Mouse (Mus musculus): ENCODE measurements around the gene Dcp1b. TPM values are rescaled to one million over a fixed set of nuclear protein-coding genes. Genes with fewer than 3 reads are reported as not detected.
"Not testable (repeated sequence)": the region's sequence is repeated elsewhere in the genome, so short reads cannot be mapped to it uniquely, and the experiment has no call there.

Dcp1b gene
- polyA plus RNA-seq, 1 experiment from 2014 or later = 6.4 TPM

DNA sequence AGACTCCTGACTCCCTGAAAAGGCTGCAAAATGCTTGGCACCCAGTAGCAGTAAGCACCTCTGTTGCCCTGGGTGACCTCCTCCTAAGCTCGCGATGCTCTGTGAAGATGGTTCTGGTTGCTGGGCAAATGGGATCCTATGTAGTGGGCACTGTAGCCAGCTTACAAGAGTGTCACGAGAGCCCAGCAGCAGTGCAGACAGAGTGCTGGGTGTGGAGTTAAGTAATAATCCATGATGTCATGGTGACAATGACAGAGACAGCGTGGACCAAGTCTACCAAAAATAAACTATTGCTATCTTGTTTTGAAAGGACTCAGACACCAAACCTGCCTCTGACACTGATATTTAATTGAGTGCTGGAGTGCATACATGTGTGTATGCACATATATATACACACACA, 26.5 kb downstream of the Dcp1b start:
- H3K4me2 ChIP-seq (ENCODE audit: low read depth, low read length) = no peak overlapping the region
- no peaks in the 10 kb centered on the region for H3K27me3 ChIP-seq (replicated peaks; ENCODE audit: control insufficient read depth, insufficient read depth, low read length)
- WGBS = 93% methylated on average over 4 of the region's 4 CpGs
- H3K9me3 ChIP-seq (ENCODE audit: control insufficient read depth, low read length) = no peaks in the 10 kb centered on the region
- H3K27ac ChIP-seq (ENCODE audit: low read length) = no peak overlapping the region
- no peaks in the 10 kb centered on the region; the same call in 1 of the 2 replicates for H3K36me3 ChIP-seq (ENCODE audit: control insufficient read depth, insufficient read depth, low read length)
- H3K9ac ChIP-seq (ENCODE audit: low read depth, low read length) = no peak overlapping the region
- no peak overlapping the region for H3K4me3 ChIP-seq (ENCODE audit: low read length)
- H3K4me1 ChIP-seq (ENCODE audit: control insufficient read depth, insufficient read depth, low read length) = 0 out of 2 replicates have a peak, but pooled peaks cover 7% of the 10 kb centered on the region
- no peak for ATAC-seq

DNA sequence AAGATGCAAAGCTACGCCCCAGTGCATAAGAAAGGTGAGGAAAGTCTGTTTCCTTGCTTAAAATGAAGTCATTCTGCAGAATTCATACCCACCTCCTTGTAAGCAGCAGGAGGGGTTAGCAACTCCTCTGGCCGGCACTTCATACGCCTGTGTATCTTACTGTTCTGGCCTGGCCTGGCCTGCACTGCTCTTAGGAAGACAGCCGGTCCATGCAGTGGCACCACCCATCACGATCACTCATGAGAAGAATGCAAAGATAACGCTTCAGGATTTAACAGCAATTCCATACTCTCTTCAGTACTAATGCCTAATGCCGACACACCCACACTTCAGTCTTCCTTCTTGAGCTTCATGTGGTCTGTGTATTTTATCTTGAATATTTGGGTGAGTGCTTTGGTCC, 29.2 kb downstream of the Dcp1b start:
- Histone ChIP-seq H3K9me3 (ENCODE audit: control insufficient read depth, low read length) (no peaks in the 10 kb centered on the region), H3K4me1 (ENCODE audit: control insufficient read depth, insufficient read depth, low read length) (0 out of 2 replicates have a peak, but pooled peaks cover 7% of the 10 kb centered on the region), H3K4me2 (ENCODE audit: low read depth, low read length) (no peak overlapping the region), H3K36me3 (ENCODE audit: control insufficient read depth, insufficient read depth, low read length) (no peaks in the 10 kb centered on the region; the same call in 1 of the 2 replicates), H3K9ac (ENCODE audit: low read depth, low read length) (no peak overlapping the region), H3K27me3 (replicated peaks; ENCODE audit: control insufficient read depth, insufficient read depth, low read length) (no peaks in the 10 kb centered on the region), H3K4me3 (ENCODE audit: low read length) (no peak overlapping the region), H3K27ac (ENCODE audit: low read length) (no peak overlapping the region)
- WGBS = 88% methylated on average over 7 of the region's 7 CpGs
- no peak for ATAC-seq

DNA sequence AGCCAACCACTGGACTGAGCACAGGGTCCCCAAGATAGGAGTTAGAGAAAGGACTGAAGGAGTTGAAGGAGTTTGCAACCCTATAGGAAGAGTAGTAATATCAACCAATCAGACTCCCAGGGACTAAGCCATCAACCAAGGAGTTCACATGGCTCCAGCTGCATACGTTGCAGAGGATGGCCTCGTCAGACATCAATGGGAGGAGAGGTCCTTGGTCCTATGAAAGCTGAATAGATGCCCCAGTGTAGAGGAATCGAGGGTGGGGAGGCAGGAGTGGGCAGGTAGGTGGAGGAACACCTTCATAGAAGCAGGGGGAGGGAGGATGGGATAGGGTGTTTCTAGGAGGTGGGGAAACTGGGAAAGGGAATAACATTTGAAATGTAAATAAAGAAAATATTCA, 29.9 kb downstream of the Dcp1b start:
- H3K4me2 ChIP-seq (ENCODE audit: low read depth, low read length) = no peak overlapping the region
- no peak overlapping the region for H3K9ac ChIP-seq (ENCODE audit: low read depth, low read length)
- WGBS = 71% methylated on average over 3 of the region's 3 CpGs
- no peak for ATAC-seq
- no peak overlapping the region for H3K27ac ChIP-seq (ENCODE audit: low read length)
- no peaks in the 10 kb centered on the region for H3K27me3 ChIP-seq (replicated peaks; ENCODE audit: control insufficient read depth, insufficient read depth, low read length)
- H3K9me3 ChIP-seq (ENCODE audit: control insufficient read depth, low read length) = no peaks in the 10 kb centered on the region
- no peak overlapping the region for H3K4me3 ChIP-seq (ENCODE audit: low read length)
- H3K36me3 ChIP-seq (ENCODE audit: control insufficient read depth, insufficient read depth, low read length) = no peaks in the 10 kb centered on the region; the same call in 1 of the 2 replicates
- 0 out of 2 replicates have a peak, but pooled peaks cover 7% of the 10 kb centered on the region for H3K4me1 ChIP-seq (ENCODE audit: control insufficient read depth, insufficient read depth, low read length)

DNA sequence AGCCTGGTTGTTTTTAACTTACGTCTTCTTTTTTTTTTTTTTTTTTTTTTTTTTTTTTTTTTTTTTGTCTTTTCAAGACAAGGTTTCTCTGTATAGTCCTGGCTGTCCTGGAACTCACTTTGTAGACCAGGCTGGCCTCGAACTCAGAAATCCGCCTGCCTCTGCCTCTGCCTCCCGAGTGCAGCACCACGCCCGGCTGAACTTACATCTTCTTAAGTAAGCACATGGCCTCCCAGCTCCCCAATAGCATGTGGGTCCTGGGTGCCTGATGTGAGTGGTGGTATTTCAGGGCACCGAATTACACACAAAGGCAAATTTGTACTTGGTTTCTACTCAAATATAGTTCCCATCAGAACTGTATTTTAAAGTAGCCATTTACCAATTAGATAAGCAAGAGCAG, 31.0 kb downstream of the Dcp1b start:
- not testable (repeated sequence) for H3K4me2 ChIP-seq (ENCODE audit: low read depth, low read length); H3K4me3 ChIP-seq (ENCODE audit: low read length); H3K9me3 ChIP-seq (ENCODE audit: control insufficient read depth, low read length); H3K36me3 ChIP-seq (ENCODE audit: control insufficient read depth, insufficient read depth, low read length); H3K27ac ChIP-seq (ENCODE audit: low read length); H3K27me3 ChIP-seq (replicated peaks; ENCODE audit: control insufficient read depth, insufficient read depth, low read length); ATAC-seq; H3K9ac ChIP-seq (ENCODE audit: low read depth, low read length); H3K4me1 ChIP-seq (ENCODE audit: control insufficient read depth, insufficient read depth, low read length)
- WGBS = 90% methylated on average over 7 of the region's 7 CpGs

DNA sequence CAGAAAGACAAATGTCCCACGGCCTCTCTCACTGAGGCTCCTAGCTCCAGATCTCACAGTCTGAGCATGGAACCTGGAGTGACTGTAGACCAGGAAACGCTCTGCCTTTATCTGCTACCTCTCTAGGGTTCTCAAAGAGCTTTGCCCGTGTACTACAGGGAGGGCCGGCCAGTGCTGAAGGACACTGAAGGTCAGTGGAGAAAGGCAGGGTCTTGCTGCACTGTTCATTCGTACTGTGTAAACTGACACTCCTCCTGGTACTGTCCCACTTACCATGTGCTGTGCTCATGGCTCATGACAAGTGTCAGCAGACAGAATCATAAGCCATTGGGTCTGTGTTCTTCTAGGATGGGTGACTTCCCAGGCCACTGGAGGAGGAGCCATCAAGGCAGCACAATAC, 38.3 kb downstream of the Dcp1b start:
- no peak overlapping the region for H3K9ac ChIP-seq (ENCODE audit: low read depth, low read length)
- WGBS = 88% methylated on average over 5 of the region's 5 CpGs
- H3K27me3 ChIP-seq (replicated peaks; ENCODE audit: control insufficient read depth, insufficient read depth, low read length) = no peaks in the 10 kb centered on the region
- no peaks in the 10 kb centered on the region for H3K4me1 ChIP-seq (ENCODE audit: control insufficient read depth, insufficient read depth, low read length)
- no peak for ATAC-seq
- H3K4me2 ChIP-seq (ENCODE audit: low read depth, low read length) = no peak overlapping the region
- H3K4me3 ChIP-seq (ENCODE audit: low read length) = no peak overlapping the region
- H3K27ac ChIP-seq (ENCODE audit: low read length) = no peak overlapping the region
- no peaks in the 10 kb centered on the region for H3K9me3 ChIP-seq (ENCODE audit: control insufficient read depth, low read length)
- peaks cover 6% of the 10 kb centered on the region for H3K36me3 ChIP-seq (ENCODE audit: control insufficient read depth, insufficient read depth, low read length)

DNA sequence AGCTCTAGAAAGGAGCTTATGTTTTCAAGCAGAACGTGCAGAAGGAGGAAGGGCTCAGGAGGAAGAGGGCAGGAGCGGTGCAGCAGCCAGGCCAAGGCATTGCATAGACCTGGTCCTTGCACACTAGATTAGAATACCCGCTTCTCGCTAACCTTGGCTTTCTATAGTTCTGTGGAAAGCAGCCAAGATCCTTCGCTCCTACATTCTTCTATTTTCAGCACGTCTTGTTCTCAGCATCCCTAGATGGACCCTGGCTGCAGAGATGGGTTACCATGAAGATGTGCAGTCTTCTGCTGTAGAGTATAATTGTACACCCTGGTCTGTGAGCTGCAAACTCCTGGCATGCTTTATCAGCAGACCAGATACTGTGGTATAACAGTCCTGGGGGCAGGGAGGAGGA, 39.1 kb downstream of the Dcp1b start:
- Histone ChIP-seq H3K4me2 (ENCODE audit: low read depth, low read length) (no peak overlapping the region), H3K27ac (ENCODE audit: low read length) (no peak overlapping the region; the same call in 1 of the 2 replicates), H3K27me3 (replicated peaks; ENCODE audit: control insufficient read depth, insufficient read depth, low read length) (no peaks in the 10 kb centered on the region), H3K9ac (ENCODE audit: low read depth, low read length) (no peak overlapping the region), H3K4me1 (ENCODE audit: control insufficient read depth, insufficient read depth, low read length) (no peaks in the 10 kb centered on the region), H3K4me3 (ENCODE audit: low read length) (no peak overlapping the region), H3K36me3 (ENCODE audit: control insufficient read depth, insufficient read depth, low read length) (peaks cover 6% of the 10 kb centered on the region), H3K9me3 (ENCODE audit: control insufficient read depth, low read length) (no peaks in the 10 kb centered on the region)
- no peak for ATAC-seq
- whole genome bisulfite sequencing = 68% methylated on average over 6 of the region's 6 CpGs

DNA sequence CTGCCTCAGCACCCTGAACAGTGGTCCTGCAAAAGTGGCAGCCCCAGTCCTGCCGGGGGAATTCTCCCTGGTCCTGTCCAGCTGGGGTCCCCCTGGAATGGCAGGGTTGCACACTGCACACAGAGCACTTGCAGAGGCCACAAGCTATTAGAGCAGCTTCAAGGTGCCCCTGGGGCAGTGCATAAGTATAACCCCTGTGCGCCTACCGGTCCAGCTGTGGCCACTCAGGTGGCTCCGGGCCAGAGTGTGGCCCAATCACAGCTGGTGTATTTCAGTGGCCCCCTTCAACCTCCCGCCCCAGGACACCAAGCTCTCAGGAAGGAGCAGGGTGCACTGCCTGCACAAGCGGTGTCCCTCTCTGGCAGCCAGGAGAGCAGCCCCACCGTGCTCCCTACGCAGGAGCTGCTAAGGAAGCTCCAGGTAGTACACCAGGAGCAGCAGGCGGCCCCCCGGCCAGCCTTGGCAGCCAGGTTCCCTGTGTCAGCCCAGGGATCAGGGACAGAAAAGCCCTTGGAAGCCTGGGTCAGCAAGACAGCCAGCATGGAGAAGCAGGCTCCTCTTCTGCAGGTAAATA, 40.1 kb downstream of the Dcp1b start:
- Histone ChIP-seq H3K9me3 (ENCODE audit: control insufficient read depth, low read length) (no peaks in the 10 kb centered on the region), H3K36me3 (ENCODE audit: control insufficient read depth, insufficient read depth, low read length) (peaks cover 6% of the 10 kb centered on the region), H3K27ac (ENCODE audit: low read length) (no peak overlapping the region), H3K4me1 (ENCODE audit: control insufficient read depth, insufficient read depth, low read length) (no peaks in the 10 kb centered on the region), H3K27me3 (replicated peaks; ENCODE audit: control insufficient read depth, insufficient read depth, low read length) (no peaks in the 10 kb centered on the region), H3K9ac (ENCODE audit: low read depth, low read length) (no peak overlapping the region), H3K4me2 (ENCODE audit: low read depth, low read length) (no peak overlapping the region), H3K4me3 (ENCODE audit: low read length) (no peak overlapping the region)
- ATAC-seq = no peak
- 84% methylated on average over 10 of the region's 10 CpGs for WGBS

DNA sequence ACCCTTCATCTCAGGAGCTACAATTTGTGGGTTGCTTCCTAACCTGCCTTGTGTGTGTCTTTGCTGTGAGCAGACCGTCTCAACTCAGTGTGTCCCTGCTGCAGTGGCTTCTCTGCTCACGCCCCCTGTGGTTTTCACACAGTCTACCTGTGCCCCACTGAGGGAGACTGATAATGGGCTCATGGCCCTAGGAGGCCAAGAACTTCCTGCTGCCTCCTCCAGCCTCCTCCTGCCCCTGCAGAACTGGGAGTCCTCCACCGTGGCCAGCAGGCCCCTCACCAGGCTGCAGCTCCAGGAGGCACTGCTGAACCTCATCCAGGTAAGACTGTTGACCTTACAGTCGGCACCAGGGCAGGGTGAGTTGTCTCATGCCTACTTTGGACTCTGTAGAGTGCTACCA, 42.6 kb downstream of the Dcp1b start:
- 67% methylated on average over 4 of the region's 4 CpGs for WGBS
- ATAC-seq = no peak
- no peaks in the 10 kb centered on the region for H3K4me1 ChIP-seq (ENCODE audit: control insufficient read depth, insufficient read depth, low read length)
- H3K4me3 ChIP-seq (ENCODE audit: low read length) = no peak overlapping the region
- H3K9ac ChIP-seq (ENCODE audit: low read depth, low read length) = no peak overlapping the region
- no peaks in the 10 kb centered on the region for H3K9me3 ChIP-seq (ENCODE audit: control insufficient read depth, low read length)
- H3K27me3 ChIP-seq (replicated peaks; ENCODE audit: control insufficient read depth, insufficient read depth, low read length) = no peaks in the 10 kb centered on the region
- H3K36me3 ChIP-seq (ENCODE audit: control insufficient read depth, insufficient read depth, low read length) = peaks cover 6% of the 10 kb centered on the region
- H3K27ac ChIP-seq (ENCODE audit: low read length) = no peak overlapping the region
- no peak overlapping the region for H3K4me2 ChIP-seq (ENCODE audit: low read depth, low read length)

DNA sequence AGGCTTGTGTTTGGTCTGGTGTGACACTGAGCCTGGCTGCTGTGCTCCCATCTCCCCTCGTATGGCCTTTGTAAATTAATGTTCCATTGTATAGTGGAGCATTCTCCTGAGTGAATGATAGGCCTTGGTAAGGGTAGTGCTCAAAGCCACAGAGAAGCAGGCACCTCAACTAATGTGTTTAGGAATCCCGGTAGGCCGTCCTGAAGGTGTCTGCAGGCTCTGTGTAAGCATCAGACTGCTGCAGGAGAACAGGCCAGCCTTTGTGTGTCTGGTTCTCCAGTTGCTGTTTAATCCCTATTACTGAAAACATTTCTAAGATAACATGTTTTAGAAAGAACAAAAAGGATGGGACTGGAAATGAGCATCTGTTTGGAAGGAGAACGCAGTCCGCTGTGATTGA, 43.5 kb downstream of the Dcp1b start:
- no peak overlapping the region for H3K9ac ChIP-seq (ENCODE audit: low read depth, low read length)
- H3K27ac ChIP-seq (ENCODE audit: low read length) = no peak overlapping the region
- no peak for ATAC-seq
- no peaks in the 10 kb centered on the region for H3K27me3 ChIP-seq (replicated peaks; ENCODE audit: control insufficient read depth, insufficient read depth, low read length)
- no peaks in the 10 kb centered on the region for H3K4me1 ChIP-seq (ENCODE audit: control insufficient read depth, insufficient read depth, low read length)
- H3K4me3 ChIP-seq (ENCODE audit: low read length) = no peak overlapping the region
- peaks cover 6% of the 10 kb centered on the region for H3K36me3 ChIP-seq (ENCODE audit: control insufficient read depth, insufficient read depth, low read length)
- 82% methylated on average over 5 of the region's 5 CpGs for WGBS
- no peaks in the 10 kb centered on the region for H3K9me3 ChIP-seq (ENCODE audit: control insufficient read depth, low read length)
- no peak overlapping the region for H3K4me2 ChIP-seq (ENCODE audit: low read depth, low read length)

DNA sequence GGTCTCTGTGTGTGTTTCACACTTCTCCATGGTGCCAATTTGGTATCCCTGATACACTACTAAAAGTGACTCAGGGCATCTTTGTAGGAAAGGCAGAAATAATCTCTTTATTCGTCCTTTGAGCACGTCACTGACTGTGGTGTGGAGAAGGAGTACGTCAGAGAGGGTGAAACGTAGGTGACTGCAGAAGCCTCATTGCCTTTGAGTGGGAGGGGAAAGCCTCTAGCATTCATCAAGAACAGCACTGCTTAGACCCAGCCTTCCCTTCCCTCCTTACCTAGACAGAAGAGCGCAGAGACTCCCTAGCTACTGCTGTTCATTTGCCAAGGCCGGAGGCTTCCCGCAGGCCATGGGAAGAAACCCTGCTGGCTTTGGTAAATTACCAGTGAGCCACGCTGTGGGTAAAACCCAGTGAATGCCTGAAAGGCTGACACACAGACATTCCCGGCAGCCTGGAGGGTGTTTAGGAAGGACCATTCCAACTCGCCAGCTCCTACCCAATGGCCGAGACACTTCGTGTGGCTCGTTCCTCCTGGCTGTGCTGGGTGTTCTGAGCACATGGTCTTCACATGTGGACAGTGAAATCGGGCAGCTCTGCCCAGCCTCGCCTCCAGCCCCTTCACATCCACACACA, 44.3 kb downstream of the Dcp1b start:
- Histone ChIP-seq H3K9me3 (ENCODE audit: control insufficient read depth, low read length) (no peaks in the 10 kb centered on the region), H3K4me3 (ENCODE audit: low read length) (no peak overlapping the region), H3K4me2 (ENCODE audit: low read depth, low read length) (no peak overlapping the region), H3K27ac (ENCODE audit: low read length) (no peak overlapping the region), H3K36me3 (ENCODE audit: control insufficient read depth, insufficient read depth, low read length) (peaks cover 6% of the 10 kb centered on the region), H3K9ac (ENCODE audit: low read depth, low read length) (no peak overlapping the region), H3K4me1 (ENCODE audit: control insufficient read depth, insufficient read depth, low read length) (no peaks in the 10 kb centered on the region), H3K27me3 (replicated peaks; ENCODE audit: control insufficient read depth, insufficient read depth, low read length) (no peaks in the 10 kb centered on the region)
- ATAC-seq = no peak
- 83% methylated on average over 15 of the region's 15 CpGs for WGBS
